Mouse (Mus musculus): Measurements from ENCODE around the gene Ccnq.

DNA sequence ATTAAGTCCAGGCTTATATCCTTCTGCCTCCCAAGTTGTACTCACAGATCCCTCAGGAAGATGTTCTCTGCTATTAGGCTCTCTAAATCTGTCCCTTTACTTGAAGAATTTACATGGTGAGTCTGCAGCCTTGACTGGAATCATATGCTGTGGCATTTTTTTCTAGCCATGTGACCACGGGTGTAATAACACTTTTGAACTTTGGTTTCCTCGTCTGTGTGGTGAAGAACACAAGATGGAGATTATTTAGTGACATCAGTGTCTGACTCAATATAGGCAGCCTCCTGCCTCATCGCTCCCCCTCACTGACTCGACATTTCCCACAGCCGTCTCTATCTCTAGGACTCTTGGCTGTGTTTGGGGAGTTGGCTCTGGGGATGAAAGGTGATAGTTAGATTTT, 48.4 kb downstream of the Ccnq start:
- TF ChIP-seq GATA1 (IDR thresholded peaks at IDR 0.05; ENCODE audit: borderline replicate concordance, low read length) (no peak), FLI1 (IDR thresholded peaks at IDR 0.05; ENCODE audit: low read length) (no peak)
